Mouse (Mus musculus) kidney, postnatal 0 days (tissue): ENCODE data around the gene D430041D05Rik. TPM values are rescaled to one million over a fixed set of nuclear protein-coding genes. Genes with fewer than 3 reads are reported as not detected.
"Not testable (repeated sequence)": the region's sequence is repeated elsewhere in the genome, so short reads cannot be mapped to it uniquely, and the experiment has no call there.

Experiments used
- ATAC-seq: fragments of 200-750 bp; cut with Nextera tagmentation; replicated peaks from 2 replicates; pipeline ENCODE4 v1.8.0; 2017; ENCODE audit warnings: low read depth, moderate number of reproducible peaks, moderate TSS enrichment, moderate library complexity; ENCODE audit not compliant: low FRiP score
- DNase-seq: peaks from one replicate; pipeline ENCODE4 v3.0.0-alpha.2; 2016; ENCODE audit warnings: low spot score
- H3K27ac ChIP-seq: fragments of 300-500 bp; sonication (generic); 2 replicates; pipeline ENCODE4 v1.5.1; 2014; ENCODE audit warnings: mild to moderate bottlenecking
- H3K27me3 ChIP-seq: fragments of 300-500 bp; sonication (generic); 2 replicates; pipeline ENCODE4 v1.6.1; 2014; ENCODE audit warnings: low read length, mixed read lengths; ENCODE audit not compliant: insufficient read depth
- H3K36me3 ChIP-seq: fragments of 300-500 bp; sonication (generic); 2 replicates; pipeline ENCODE4 v1.6.1; 2014; ENCODE audit warnings: low read length, mixed read lengths; ENCODE audit not compliant: insufficient read depth
- H3K4me1 ChIP-seq: fragments of 300-500 bp; sonication (generic); replicated peaks from 2 replicates; pipeline ENCODE4 v1.6.1; 2014; ENCODE audit warnings: antibody characterized with exemption, low read length, mixed read lengths; ENCODE audit not compliant: insufficient read depth
- H3K4me2 ChIP-seq: fragments of 300-500 bp; sonication (generic); 2 replicates; pipeline ENCODE4 v1.6.1; 2014; ENCODE audit warnings: mild to moderate bottlenecking, low read length, moderate library complexity, mixed read lengths
- H3K4me3 ChIP-seq: fragments of 300-500 bp; sonication (generic); replicated peaks from 2 replicates; pipeline ENCODE4 v1.5.1; 2014; ENCODE audit warnings: low read depth, low read length
- H3K9ac ChIP-seq: fragments of 300-500 bp; sonication (generic); 2 replicates; pipeline ENCODE4 v1.6.1; 2014; ENCODE audit warnings: low read depth, low read length
- H3K9me3 ChIP-seq: fragments of 300-500 bp; sonication (generic); replicated peaks from 2 replicates; pipeline ENCODE4 v1.6.1; 2016; ENCODE audit warnings: low read length, inconsistent platforms, mixed read lengths
- CTCF ChIP-seq: IDR thresholded peaks from 2 replicates; pipeline ENCODE4 v1.5.1; 2016; ENCODE audit warnings: antibody characterized with exemption, low read depth, mild to moderate bottlenecking, moderate library complexity
- WGBS: fragments of 180-500 bp; shearing (Covaris S2); extraction: QIAGEN DNeasy Blood & Tissue Kit; methylation state at CpG from one replicate; pipeline ENCODE4 v1.1.7; 2014; 5-methylcytosine and 5-hydroxymethylcytosine counted together
- microRNA counts: library from miRNA; unstranded; fragments of <30 nt; microRNA quantifications from one replicate; lab custom pipeline; 2015
- microRNA-seq: library from miRNA; unstranded; fragments of <30 nt; microRNA quantifications from one replicate; pipeline ENCODE4, GENCODE M21; 2016
- polyA plus RNA-seq: library from polyadenylated mRNA; unstranded; fragments of >200 nt; fragmentation: Nextera tagmentation; extraction: Ambion mirVana; gene quantifications from 2 replicates; pipeline ENCODE4 v1.2.1, GENCODE M21; 2015

Gene D430041D05Rik
- polyA plus RNA-seq, 1 experiment from 2014 or later: 0.22 TPM

GRCm38 (mm10) chr2:104096796-104097195 is 314.0 kb downstream of the D430041D05Rik start:
- not testable (repeated sequence) for H3K9ac ChIP-seq, H3K9me3 ChIP-seq, H3K27ac ChIP-seq, H3K36me3 ChIP-seq, DNase-seq, H3K4me3 ChIP-seq, H3K27me3 ChIP-seq, ATAC-seq, H3K4me1 ChIP-seq
- peak overlapping the region; percentile 88 for H3K4me2 ChIP-seq
- 0 out of 2 replicates have a peak, but pooled peaks have one; percentile 3 for TF ChIP-seq CTCF
- WGBS: 71% methylated on average over 1 of the region's 1 CpGs

GRCm38 (mm10) chr2:104096256-104096655 is 314.6 kb downstream of the D430041D05Rik start:
- Histone ChIP-seq H3K27ac (peak overlapping the region; percentile 92), H3K4me3 (peak overlapping the region; percentile 47), H3K9me3 (no peaks in the 10 kb centered on the region), H3K36me3 (no peaks in the 10 kb centered on the region), H3K4me2 (peak overlapping the region; percentile 88), H3K4me1 (no peaks in the 10 kb centered on the region), H3K9ac (peak overlapping the region; percentile 71), H3K27me3 (no peaks in the 10 kb centered on the region)
- WGBS: 15% methylated on average over 10 of the region's 10 CpGs
- no peak for DNase-seq
- no peak for TF ChIP-seq CTCF
- 0 out of 2 replicates have a peak, but pooled peaks have one; percentile 23 for ATAC-seq

DNA sequence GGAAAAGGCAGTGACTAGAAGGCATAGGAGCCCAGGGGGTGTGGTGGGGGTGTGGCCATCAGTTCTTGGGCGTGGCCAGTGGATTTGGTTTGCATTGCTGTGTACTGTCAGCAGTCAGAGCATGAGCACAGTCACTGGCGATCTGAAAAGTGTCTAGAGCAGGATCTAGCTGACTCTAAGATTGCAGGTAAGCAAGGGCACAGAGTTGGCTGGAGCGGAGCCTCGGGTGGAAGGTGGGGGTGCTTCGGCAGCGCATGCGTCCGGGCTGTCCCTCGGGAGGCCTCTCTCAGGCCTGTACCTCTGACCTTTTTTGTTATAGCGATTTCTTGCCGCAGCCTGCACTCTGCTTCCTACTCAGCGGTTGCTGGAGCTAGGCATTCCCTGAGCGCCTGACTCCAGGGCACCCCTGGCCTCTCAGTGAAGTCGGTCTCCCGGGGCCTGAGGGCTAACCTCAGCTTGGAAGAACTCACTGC is 315.0 kb downstream of the D430041D05Rik start, which contains the start of gene Cd59a:
Gene Cd59a (plus strand): TSS at position 61 of the 473 bp plus-strand sequence.
- no peaks in the 10 kb centered on the region for H3K4me1 ChIP-seq
- peak within 1 kb of the TSS; percentile 88 for H3K4me2 ChIP-seq
- peak; percentile 94 for ATAC-seq
- H3K9ac ChIP-seq: peak within 1 kb of the TSS; percentile 71
- H3K4me3 ChIP-seq: peak within 1 kb of the TSS; percentile 47
- no peak for TF ChIP-seq CTCF
- H3K27me3 ChIP-seq: no peaks in the 10 kb centered on the region
- H3K9me3 ChIP-seq: no peaks in the 10 kb centered on the region
- peak; percentile 93 for DNase-seq
- no peaks in the 10 kb centered on the region for H3K36me3 ChIP-seq
- peak within 1 kb of the TSS; percentile 92 for H3K27ac ChIP-seq
- 4% methylated on average over 15 of the region's 15 CpGs for WGBS

- Histone ChIP-seq H3K9me3 (no peaks in the 10 kb centered on the region), H3K27ac (no peak overlapping the region), H3K4me2 (no peak overlapping the region), H3K27me3 (no peaks in the 10 kb centered on the region), H3K4me1 (no peaks in the 10 kb centered on the region), H3K4me3 (no peak overlapping the region), H3K36me3 (no peaks in the 10 kb centered on the region), H3K9ac (no peak overlapping the region)
- DNase-seq (no peak), ATAC-seq (no peak)
- WGBS: 64% methylated on average over 2 of the region's 2 CpGs
- TF ChIP-seq CTCF: no peak
These were observed 317.5 kb downstream of the D430041D05Rik start for GRCm38 (mm10) chr2:104093305-104093704.

MicroRNA genes within 50 kb of the gene (microRNA counts, 519-probe panel; counts per million panel counts)
- 330 counts per million, percentile 68 among the panel's probes with 10 or more counts for microRNA mmu-miR-1902 (lab: Ali Mortazavi, UCI)

Small RNA genes within 50 kb of the gene (microRNA-seq; reads per million reads assigned to microRNA genes)
- gene Mir1902: not detected

Other genes starting within 250 kb of the D430041D05Rik start
- gene Hipk3, start 83.4 kb upstream of the D430041D05Rik start, polyA plus RNA-seq: 11.7 and 13.8 TPM in 2 replicates
- 42.8 and 48.3 TPM in 2 replicates for gene Cstf3, start 179.5 kb upstream of the D430041D05Rik start, polyA plus RNA-seq